Mouse (Mus musculus): ENCODE measurements at regions not wholly inside any gene's neighbourhood (a gene's known extent, or its start where the extent isn't known, plus 50 kb on each side); places are given as distances from the start of the nearest gene placed in this dataset.

- no peak for ATAC-seq (replicated peaks in 1 of 2; ENCODE audit: insufficient read depth in 1 of 2, low FRiP score in 2 of 2, low TSS enrichment in 1 of 2, low read depth in 1 of 2, poor library complexity in 2 of 2, severe bottlenecking in 2 of 2)
Observed at GRCm38 (mm10) chr1:125488915-125489730, 53.6 kb upstream of the Actr3 start.

GRCm38 (mm10) chr1:125491014-125491413 is 55.5 kb upstream of the Actr3 start:
- ATAC-seq (replicated peaks in 1 of 2; ENCODE audit: insufficient read depth in 1 of 2, low FRiP score in 2 of 2, low TSS enrichment in 1 of 2, low read depth in 1 of 2, poor library complexity in 2 of 2, severe bottlenecking in 2 of 2), result no peak

GRCm38 (mm10) chr1:125494598-125494997 is 59.1 kb upstream of the Actr3 start:
- ATAC-seq (replicated peaks in 1 of 2; ENCODE audit: insufficient read depth in 1 of 2, low FRiP score in 2 of 2, low TSS enrichment in 1 of 2, low read depth in 1 of 2, poor library complexity in 2 of 2, severe bottlenecking in 2 of 2), result no peak

- ATAC-seq (replicated peaks in 1 of 2; ENCODE audit: insufficient read depth in 1 of 2, low FRiP score in 2 of 2, low TSS enrichment in 1 of 2, low read depth in 1 of 2, poor library complexity in 2 of 2, severe bottlenecking in 2 of 2), result no peak
Observed at GRCm38 (mm10) chr1:125495320-125496083, 60.0 kb upstream of the Actr3 start.

- ATAC-seq (replicated peaks in 1 of 2; ENCODE audit: insufficient read depth in 1 of 2, low FRiP score in 2 of 2, low TSS enrichment in 1 of 2, low read depth in 1 of 2, poor library complexity in 2 of 2, severe bottlenecking in 2 of 2), result no peak
Observed at GRCm38 (mm10) chr1:125497006-125497405, 61.5 kb upstream of the Actr3 start.

- no peak for ATAC-seq (replicated peaks in 1 of 2; ENCODE audit: insufficient read depth in 1 of 2, low FRiP score in 2 of 2, low TSS enrichment in 1 of 2, low read depth in 1 of 2, poor library complexity in 2 of 2, severe bottlenecking in 2 of 2)
Observed at GRCm38 (mm10) chr1:125501964-125502517, 58.4 kb upstream of the Slc35f5 start.

GRCm38 (mm10) chr1:125503878-125504277 is 56.5 kb upstream of the Slc35f5 start:
- no peak for ATAC-seq (replicated peaks in 1 of 2; ENCODE audit: insufficient read depth in 1 of 2, low FRiP score in 2 of 2, low TSS enrichment in 1 of 2, low read depth in 1 of 2, poor library complexity in 2 of 2, severe bottlenecking in 2 of 2)

- ATAC-seq (replicated peaks in 1 of 2; ENCODE audit: insufficient read depth in 1 of 2, low FRiP score in 2 of 2, low TSS enrichment in 1 of 2, low read depth in 1 of 2, poor library complexity in 2 of 2, severe bottlenecking in 2 of 2), result no peak
Observed at GRCm38 (mm10) chr1:125507786-125508514, 52.4 kb upstream of the Slc35f5 start.

GRCm38 (mm10) chr1:125508594-125509257 is 51.7 kb upstream of the Slc35f5 start:
- ATAC-seq (replicated peaks in 1 of 2; ENCODE audit: insufficient read depth in 1 of 2, low FRiP score in 2 of 2, low TSS enrichment in 1 of 2, low read depth in 1 of 2, poor library complexity in 2 of 2, severe bottlenecking in 2 of 2), result peak in 1 of 2 experiments; percentile 60; a peak in 1 of 4 replicates
